Mouse (Mus musculus): ENCODE results near the gene Srgap3.

Srgap3 gene

DNA sequence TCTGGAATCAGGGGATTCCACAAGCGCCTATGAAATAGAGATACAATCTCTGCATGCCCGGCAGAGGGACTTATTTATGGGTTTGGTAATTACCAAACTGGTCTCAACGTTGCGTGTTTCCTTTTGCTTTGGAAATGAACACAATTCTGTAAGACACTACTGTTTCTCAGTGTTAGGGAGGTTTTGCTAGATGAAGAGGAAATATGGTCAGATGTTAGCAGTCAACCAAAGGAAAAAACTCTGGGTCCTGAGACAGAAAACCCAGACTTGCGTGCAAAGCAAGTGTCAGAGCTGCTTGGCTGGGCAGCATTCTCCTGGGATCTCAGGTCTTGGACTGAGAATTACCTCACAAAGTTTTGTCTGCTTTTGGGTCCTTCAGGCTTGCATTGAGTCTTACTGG is 34.5 kb downstream of the Srgap3 start:
- DNase-seq (ENCODE audit: low read depth, low spot score): no peak

DNA sequence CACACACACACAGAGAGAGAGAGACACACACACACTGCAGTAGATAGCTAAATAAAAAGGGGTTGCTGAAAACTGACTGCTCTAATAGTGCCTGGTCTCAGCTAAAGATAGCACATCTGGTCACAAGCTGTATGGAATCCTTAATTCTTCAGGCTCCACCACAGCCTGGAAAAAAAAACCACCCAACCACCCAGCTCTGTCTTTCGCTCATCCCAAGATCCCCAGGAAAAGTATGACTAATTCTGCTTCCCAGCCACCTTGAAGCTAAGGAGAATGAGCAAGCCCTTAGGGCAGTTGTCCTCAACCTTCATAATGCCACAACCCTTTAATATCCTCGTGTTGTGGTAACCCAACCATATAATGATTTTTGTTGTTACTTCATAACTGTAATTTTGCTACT is 37.4 kb downstream of the Srgap3 start:
- no peak for DNase-seq (ENCODE audit: low read depth, low spot score)

DNA sequence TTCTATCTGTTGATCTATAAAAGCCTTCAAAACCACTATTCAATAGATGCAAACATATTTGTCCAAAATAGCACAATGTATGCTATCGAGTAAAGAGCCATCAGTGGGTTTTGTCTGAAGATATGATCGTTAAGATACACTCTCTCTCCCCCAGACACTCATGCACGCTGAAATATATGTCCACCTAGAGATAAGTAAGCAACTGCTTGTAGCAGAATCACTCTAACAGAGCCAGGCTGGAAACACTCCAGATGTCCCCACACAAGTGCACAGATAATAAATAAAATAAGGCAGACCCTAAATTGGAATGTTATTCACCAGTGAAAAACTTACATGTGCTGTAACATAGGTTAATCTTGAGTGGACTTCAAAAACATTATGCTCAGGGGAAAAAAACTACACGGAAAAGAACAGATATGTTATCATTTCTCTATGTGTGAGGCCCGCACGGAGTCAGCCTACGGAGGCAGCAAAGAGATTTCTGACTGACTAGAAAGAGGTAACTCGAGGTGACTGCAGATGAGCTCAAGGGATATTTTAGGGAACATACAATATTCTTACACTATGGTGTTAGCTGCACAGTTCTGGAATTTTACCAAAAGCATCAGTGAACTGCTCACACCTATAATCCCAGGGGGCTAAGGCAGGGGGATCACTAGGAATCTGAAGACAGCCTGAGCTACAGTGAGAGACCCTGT is 39.0 kb downstream of the Srgap3 start:
- DNase-seq (ENCODE audit: low read depth, low spot score): no peak

DNA sequence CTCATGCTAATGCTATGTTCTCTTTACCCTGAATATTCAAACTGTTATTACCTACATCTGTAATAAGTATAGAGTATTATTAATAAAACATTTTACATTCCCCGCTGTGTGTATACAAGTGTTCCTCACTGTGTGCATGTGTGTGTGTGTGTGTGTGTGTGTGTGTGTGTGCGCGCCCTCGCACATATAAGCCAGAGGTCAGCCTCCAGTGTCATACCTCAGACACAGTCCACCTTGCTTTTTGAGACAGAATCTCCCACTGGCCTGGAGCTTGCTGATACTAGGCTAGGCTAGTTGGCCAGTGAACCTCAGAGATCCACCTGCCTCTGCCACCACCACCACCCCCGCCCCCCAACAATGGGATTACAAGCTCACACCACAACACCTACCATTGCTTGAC is 43.3 kb downstream of the Srgap3 start:
- DNase-seq (ENCODE audit: low read depth, low spot score): no peak

DNA sequence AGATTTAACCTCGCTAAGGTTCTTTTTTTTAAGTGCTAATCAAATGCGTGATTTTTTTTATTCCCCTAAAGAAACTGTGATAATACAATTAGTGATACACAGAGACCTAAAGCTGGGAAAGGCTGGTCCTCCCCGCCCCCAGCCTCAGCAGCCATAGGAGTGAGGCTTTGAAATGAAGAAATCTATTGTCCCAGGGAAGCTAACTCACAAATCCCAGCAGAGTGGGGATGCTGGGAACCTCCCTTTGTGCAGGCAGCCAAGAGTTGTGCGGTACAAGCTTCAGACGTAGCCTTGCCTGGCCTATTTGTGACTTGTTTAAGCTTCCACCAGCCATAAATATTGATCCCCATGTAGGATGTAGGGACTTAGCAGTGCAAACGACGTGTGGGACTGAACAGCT is 43.8 kb downstream of the Srgap3 start:
- DNase-seq (ENCODE audit: low read depth, low spot score): no peak

DNA sequence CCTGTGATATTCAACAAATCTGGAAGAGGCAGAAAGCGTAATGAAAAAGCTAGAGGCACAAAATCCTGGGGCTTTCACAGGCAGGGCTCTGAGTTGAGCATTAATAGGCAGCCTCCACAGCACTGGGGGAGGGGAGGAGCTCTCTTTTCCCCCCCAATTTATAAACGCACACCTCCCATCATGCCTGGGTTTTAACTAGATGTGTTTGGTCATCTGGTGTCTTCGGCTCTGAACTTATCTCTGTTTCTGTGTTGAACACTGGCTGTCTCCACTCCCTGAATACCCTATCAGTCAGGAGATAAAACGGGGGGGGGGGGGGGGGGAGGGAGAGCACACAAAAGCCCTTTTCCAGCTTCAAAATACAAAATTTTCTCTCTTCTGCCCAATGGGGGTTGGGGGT is 44.3 kb downstream of the Srgap3 start:
- no peak for DNase-seq (ENCODE audit: low read depth, low spot score)

DNA sequence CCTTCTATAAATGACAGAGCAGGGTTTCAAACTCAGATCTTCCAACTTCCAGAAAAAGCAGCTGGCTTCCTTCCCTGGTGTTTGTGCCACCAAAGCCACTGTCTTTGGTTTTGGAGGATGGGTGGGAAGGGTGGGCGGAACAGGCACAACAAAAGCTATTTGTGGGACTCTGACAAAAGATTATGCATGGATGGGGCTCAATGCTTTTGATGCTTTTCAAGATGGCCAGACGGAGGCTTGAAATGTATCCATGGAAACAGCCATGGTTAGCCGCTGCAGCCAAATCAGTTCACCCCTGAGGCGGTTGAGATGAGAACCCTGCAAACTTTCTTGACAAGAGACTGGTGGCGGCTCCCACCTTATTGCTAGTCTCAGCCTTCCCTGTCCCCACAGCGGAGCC is 46.8 kb downstream of the Srgap3 start:
- DNase-seq (ENCODE audit: low read depth, low spot score): no peak

DNA sequence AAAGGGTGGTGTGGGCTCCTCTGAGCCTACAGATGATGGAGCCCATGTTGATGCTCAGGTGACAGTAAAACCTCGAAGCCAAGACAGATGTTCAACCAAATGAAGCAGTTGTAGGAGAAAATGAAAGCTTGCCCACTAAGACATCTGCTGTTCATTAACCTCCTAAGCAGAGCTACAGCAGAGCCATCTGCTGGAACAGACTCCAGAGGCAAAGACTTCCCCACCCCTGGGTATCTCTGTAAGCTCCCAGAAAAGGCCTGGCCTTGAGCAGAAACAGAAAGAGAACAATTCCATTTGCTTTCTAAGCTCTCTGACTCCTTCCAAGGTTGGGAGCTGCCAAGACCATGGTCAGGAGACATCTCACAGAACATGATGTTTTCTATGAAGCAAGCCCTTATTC is 47.4 kb downstream of the Srgap3 start:
- no peak for DNase-seq (ENCODE audit: low read depth, low spot score)

DNA sequence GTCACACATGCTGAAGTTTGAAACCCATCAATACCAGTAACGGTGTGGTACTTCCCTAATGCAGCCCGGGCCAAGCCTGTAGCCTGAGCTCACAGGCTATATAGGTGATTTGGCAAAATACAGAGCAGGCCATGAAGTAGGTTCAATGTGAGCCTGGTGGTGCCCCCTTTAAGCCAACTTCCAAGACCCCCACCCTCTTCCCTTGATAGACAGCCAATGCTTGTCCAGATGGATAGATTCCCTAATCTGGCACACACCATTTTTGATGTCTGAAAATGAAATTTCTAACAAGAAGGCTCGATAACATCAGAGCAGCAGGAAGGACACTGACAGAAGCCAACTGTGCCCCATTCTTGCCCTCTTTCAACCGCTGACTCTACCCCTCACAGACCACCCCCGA is 47.8 kb downstream of the Srgap3 start:
- DNase-seq (ENCODE audit: low read depth, low spot score): no peak

DNA sequence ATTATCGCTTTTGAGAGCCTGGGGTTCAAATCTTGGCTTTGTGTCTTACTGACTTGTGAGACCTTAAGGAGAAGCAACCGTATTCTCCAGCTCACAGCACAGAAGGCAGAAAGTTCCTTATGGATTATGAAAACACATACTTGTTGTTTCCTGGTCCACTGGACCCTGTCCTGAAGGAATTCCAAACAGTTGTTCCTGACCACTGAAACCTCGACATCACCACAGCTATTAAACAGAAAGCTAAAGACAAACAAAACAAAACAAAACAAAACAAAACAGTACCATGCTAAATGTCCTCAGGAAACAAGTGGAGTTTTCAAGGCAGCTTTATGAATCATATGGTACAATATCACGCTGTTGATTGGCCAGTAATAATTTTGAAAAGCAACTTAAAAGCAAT is 48.6 kb downstream of the Srgap3 start:
- no peak for DNase-seq (ENCODE audit: low read depth, low spot score)

DNA sequence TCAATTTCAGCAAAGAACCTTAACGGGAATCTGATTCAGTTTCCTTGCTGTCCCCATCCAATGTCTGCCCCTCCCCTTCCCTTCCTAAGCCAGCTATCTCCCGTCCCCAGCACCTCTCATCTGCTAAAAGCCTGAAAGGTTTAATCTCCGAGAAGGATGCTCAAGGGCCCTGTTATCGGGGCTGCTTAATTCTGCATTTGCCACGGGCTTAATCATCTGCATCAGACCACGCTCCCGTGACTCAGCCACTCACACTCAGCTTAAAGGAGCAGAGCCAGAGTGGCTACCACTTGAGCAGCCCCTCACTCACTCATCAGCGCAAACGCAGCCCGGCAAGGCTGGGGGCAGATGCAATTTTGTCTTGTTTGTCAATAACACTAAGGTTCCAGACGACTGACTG is 50.7 kb downstream of the Srgap3 start:
- no peak for DNase-seq (ENCODE audit: low read depth, low spot score)

DNA sequence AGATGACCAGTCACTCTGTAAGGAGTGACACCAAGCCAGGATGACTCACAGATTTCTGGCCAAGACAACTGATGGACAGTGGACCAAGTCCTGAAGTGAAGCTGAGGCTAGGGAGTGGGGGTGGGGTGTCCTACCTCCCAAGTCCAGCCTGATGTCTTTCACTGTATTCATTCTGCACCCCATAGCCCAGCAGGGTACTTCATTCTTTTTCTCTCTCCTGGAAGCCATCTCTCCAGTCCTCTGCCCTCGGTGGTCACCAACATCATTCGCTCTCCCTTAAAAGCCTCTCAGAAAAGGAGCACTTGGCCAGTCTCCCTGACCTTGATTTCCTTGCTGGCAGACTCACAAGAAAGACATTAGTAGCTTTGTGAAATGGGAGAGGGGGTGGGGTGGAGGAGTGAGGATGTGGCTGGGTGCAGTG is 56.7 kb downstream of the Srgap3 start:
- no peak for DNase-seq (ENCODE audit: low read depth, low spot score)

DNA sequence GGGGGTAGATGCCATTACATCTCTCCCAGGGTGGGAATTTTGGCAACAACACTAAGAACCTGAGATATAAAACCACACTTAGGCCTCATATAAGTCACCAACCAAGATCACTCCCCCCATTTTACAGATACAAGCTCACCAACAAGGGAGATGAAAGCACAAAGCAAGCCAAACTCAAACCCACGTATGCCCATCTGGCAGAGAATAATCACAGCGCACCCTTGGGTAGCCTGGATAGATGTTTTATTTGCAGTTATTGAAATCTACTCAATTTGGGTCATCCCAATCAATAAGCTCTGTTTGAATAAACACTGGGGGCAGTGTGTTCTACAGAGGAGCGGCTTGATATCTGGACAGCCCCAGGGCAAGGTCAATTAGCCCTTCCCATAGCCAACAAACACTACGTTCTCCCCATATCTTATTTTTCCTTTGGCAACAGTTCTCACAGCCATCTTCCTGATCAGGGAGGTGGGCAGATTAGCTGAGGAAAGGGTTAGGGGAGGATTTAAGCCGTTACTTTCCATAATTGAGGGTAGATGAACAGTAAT is 63.4 kb downstream of the Srgap3 start:
- no peak for DNase-seq (ENCODE audit: low read depth, low spot score)

DNA sequence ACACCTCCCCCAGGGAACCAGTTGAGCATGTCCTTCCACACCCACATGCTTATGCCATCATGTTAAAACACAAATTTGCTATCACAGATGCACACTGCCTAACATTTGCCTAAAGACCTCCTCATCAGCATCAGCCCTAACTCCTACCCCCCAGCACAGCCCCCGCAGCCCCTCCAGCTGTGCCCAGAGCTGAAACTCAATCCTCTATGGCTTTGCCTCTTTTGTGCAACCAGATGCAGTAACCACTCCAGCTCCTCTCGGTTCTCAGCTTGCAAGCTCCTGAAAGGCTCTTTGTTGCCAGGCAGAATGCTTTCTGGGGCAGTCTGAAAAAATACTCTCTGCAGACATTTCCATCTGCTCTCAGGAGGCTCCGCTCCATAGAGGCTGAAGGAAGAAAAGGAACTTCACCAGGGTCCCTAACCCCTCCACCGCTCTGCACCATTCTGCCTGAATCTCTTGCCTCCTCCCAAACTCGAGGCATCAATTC is 67.0 kb downstream of the Srgap3 start:
- DNase-seq (ENCODE audit: low read depth, low spot score): no peak

DNA sequence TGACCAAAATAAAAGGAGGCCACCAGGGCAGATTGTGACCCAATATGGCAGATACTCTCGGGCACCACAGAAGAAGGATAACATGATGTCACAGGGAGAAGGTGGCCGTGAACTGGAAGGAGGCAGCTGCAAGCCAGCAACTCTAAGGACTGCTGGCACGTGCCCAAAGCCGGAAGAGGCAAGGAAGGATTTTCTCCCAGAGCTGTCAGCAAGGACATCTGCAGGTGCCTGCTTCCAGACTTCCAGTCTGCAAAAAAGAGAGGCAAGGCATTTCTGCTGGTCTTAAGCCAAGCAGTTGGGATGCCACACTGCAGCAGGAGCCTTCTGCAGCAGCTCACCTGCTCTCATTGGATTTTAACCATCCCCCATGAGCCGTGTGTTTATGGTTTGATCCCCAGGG is 67.9 kb downstream of the Srgap3 start:
- DNase-seq (ENCODE audit: low read depth, low spot score): no peak

DNA sequence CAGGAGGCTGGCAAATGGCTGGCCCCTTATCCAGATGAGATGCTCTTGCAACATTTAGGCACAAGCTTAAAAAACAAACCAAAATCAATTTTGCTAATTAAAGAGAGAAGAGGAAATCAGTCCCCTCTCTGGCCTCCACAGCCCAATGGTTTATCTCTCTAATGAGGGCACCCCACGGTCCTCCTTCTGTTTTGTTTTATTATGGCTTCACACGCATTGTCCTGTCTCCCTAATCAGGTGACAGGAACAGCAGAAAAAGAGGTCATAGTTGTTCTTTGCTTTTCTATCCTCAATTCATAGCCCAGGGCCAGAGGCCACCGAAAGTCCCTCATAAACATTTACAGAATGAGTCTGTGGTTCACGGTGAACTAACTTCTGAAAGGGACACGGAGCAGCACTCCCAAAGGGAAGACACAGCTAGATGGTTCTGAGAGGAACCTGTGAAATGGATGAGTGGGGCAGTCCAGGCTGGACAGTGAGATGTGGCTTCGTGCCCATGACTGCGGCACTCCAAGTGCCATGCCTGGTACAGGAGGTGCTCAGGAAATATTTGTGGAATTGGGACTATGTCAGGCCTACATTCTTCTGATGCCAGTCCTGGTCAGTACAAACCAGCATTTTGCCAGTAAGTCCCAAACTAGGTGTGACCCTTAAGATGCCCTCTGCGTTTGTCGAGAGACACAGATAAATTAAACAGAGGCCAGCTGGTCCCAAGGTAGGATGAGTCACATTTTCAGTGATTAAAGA is 73.8 kb downstream of the Srgap3 start:
- no peak for DNase-seq (ENCODE audit: low read depth, low spot score)

DNA sequence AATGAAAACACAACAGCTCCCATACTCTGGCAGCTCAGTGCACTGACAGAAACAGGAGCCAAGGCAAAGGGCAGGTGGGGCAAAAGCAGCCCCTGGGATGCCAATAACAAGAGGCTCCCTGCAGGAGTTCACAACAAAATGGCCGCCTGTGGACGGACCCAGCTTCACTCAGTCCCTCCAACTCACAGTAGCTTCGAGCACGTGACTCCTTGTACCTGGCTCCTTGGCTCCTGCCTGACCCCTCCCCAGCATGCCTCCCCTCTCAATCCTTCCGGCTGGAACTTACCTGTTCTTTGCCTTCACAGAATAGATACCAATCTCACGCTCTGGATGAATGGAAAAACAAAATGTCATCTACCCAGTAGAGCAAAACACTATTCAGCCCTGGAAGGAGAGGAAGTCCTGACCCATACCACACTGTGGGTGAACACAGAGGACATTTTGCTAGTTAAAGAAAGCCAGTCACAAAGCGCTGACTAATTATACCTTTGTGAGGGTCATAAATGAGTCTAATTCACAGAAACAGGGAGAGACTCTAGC is 75.8 kb downstream of the Srgap3 start:
- no peak for DNase-seq (ENCODE audit: low read depth, low spot score)

DNA sequence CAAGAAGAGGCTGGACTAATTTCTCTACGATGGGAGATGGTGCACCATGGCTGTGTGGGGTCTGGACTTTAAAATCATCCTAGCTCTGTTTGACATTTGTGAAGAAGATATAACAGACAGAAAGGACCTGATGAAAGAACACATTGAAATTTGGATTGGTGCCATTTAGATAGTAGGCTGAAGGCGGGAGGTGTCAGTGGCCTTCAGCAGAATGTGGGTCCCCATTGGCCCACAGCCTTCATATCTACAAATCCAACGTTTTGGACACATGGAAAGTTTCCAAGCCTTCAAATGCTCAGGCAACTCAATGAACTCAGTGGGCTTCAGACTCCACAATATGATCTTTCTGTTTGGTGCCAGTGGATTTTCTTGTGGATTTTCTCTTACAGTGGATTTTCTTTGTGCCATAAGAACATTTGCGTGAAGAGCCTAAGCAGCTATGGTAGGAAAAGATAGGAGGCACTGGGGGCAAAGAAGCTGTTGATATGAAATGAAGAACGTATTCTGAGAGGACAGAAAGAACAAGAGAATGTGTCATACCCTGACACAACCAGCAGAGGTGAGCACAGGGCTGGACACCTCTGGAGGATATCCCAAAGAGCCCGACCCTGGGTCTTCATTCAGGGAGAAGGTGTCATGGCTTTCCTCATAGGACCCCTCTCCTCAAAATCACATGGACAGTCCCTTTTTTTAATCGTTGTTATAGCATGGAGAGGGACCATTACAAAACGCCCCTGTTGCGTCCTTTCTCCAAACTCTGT is 78.7 kb downstream of the Srgap3 start:
- DNase-seq (ENCODE audit: low read depth, low spot score): no peak

DNA sequence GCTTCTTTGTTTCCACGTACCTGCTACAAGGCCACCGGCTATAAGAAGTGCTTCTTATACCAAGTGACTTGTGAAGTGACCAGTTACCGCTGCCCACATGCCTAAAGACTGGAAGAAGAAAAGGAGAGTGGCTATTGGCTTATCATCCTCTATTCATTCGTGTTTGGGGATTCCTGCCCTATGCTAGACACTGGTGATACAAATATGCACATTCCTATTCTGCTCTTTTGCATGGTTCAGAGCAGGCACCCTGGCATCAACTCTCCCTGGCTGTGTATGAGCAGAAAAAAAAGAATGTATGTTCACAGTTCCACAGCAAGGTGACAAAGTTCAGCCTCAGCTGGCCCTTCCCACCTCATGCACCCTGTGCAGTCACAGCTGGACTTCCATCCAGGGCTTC is 81.0 kb downstream of the Srgap3 start:
- no peak for DNase-seq (ENCODE audit: low read depth, low spot score)

DNA sequence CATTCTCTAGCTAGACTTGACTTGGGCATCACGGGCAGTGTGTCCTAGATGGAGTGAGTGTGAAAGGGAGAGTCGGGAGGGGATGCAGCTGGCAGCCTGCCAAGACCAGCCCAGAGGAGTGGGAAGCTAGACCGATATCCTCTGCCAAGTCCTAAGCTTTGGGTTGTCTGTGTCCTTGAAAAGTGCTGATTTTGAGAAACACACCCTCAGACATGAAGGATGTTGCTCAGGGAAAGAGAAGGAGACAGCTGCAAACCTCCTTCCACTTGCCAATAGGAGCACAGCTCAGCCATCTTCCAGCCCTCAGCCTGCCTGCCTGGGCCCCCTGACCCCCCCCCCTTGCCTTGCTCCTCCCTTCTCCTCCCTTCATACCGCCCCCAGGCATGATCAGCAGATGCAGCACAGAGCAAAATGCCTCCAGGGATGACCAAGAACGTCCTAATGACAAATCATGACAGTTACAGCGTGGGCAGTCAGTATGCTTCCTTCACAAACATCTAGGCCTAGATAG is 82.0 kb downstream of the Srgap3 start:
- DNase-seq (ENCODE audit: low read depth, low spot score): no peak

DNA sequence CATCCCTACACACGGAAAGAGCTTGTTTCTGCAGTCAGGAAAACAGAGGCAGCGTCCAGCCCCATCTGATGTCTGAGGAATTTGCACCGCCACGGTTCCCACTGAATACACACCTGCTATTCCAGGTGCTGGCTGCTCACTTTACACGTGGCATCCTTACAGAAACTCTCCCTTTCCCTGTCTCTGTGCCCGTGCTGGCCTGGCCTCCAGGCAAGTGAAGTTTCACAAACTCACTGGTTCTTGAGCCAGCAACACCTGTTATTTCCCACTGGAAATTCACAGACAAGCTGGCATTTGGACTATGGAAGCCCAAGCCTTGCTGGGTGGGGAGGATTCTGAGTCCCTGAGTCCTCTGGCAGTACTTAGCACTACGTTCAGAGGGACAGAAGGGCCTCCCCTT is 84.6 kb downstream of the Srgap3 start:
- no peak for DNase-seq (ENCODE audit: low read depth, low spot score)

All from CD4-positive, CD25-positive, alpha-beta regulatory T cell, adult 2 months (primary cell).